Mouse (Mus musculus) stomach, postnatal 0 days (tissue): ENCODE results near the gene Akirin1.

ENCODE experiments used
- CTCF ChIP-seq: IDR thresholded peaks from 2 replicates; pipeline ENCODE4 v1.5.1; 2016; ENCODE audit warnings: antibody characterized with exemption, low read depth, mild to moderate bottlenecking, moderate library complexity
- EP300 ChIP-seq: optimal IDR thresholded peaks from 2 replicates; pipeline ENCODE3; 2016; ENCODE audit warnings: antibody characterized with exemption

DNA sequence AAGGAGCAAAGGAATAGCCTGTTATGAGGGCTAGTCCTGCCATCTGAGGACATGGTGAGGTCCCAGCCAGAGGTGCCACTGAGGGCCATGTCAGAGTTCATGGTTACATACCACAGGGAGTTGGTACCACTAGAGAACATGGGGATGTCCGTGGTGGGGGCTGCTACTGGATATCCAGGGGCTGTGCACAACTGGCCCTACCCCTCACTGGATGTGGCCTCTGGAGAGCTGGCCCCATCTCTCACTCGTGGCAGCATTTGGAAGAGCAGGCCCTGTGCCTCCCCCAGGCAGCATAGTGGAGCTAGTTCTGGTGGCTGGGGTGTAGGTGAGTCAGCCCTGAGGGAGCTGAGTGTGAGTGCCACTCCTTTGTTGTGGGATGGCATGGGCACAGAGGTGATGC, 17.2 kb downstream of the Akirin1 start:
- TF ChIP-seq CTCF: no peak
- no peak for TF ChIP-seq EP300
